Mouse (Mus musculus): ENCODE measurements around the gene Mansc4.

Gene Mansc4

GRCm38 (mm10) chr6:147076878-147077277 is 10.0 kb downstream of the Mansc4 start:
- no peak for DNase-seq (ENCODE audit: low spot score)

GRCm38 (mm10) chr6:147075808-147076387 is 10.9 kb downstream of the Mansc4 start:
- no peak for DNase-seq (ENCODE audit: low spot score)

- DNase-seq (ENCODE audit: low spot score) = no peak
Measured at GRCm38 (mm10) chr6:147064944-147065261, 21.9 kb downstream of the Mansc4 start.

- DNase-seq (ENCODE audit: low spot score) = no peak
Measured at GRCm38 (mm10) chr6:147064226-147064943, 22.4 kb downstream of the Mansc4 start.

GRCm38 (mm10) chr6:147062694-147063093 is 24.1 kb downstream of the Mansc4 start:
- no peak for DNase-seq (ENCODE audit: low spot score)

- DNase-seq (ENCODE audit: low spot score) = no peak
Measured at GRCm38 (mm10) chr6:147062034-147062433, 24.8 kb downstream of the Mansc4 start.

- DNase-seq (ENCODE audit: low spot score) = no peak
Measured at GRCm38 (mm10) chr6:147061630-147062029, 25.2 kb downstream of the Mansc4 start.

- DNase-seq (ENCODE audit: low spot score) = no peak
Measured at GRCm38 (mm10) chr6:147059326-147059725, 27.5 kb downstream of the Mansc4 start.

- no peak for DNase-seq (ENCODE audit: low spot score)
Measured at GRCm38 (mm10) chr6:147055374-147055977, 31.4 kb downstream of the Mansc4 start.

- DNase-seq (ENCODE audit: low spot score) = no peak
Measured at GRCm38 (mm10) chr6:147053785-147054646, 32.8 kb downstream of the Mansc4 start.

- no peak for DNase-seq (ENCODE audit: low spot score)
Measured at GRCm38 (mm10) chr6:147052440-147052839, 34.4 kb downstream of the Mansc4 start.

GRCm38 (mm10) chr6:147051666-147052065 is 35.2 kb downstream of the Mansc4 start:
- no peak for DNase-seq (ENCODE audit: low spot score)

GRCm38 (mm10) chr6:147049239-147049805 is 37.5 kb downstream of the Mansc4 start:
- no peak for DNase-seq (ENCODE audit: low spot score)

GRCm38 (mm10) chr6:147043633-147044032 is 43.2 kb downstream of the Mansc4 start:
- no peak for DNase-seq (ENCODE audit: low spot score)

- peak; percentile 87 for DNase-seq (ENCODE audit: low spot score)
Measured at GRCm38 (mm10) chr6:147042291-147043290, 44.2 kb downstream of the Mansc4 start, which contains the start of gene Mrps35. Mrps35 (plus strand) TSS chr6:147042764.

GRCm38 (mm10) chr6:147032303-147032925 is 54.4 kb downstream of the Mansc4 start, which contains the start of gene Rep15:
Rep15 (plus strand) TSS chr6:147032584.
- DNase-seq (ENCODE audit: low spot score) = no peak

GRCm38 (mm10) chr6:147030096-147030885 is 56.5 kb downstream of the Mansc4 start:
- no peak for DNase-seq (ENCODE audit: low spot score)

GRCm38 (mm10) chr6:147029591-147029990 is 57.2 kb downstream of the Mansc4 start:
- DNase-seq (ENCODE audit: low spot score) = no peak

- DNase-seq (ENCODE audit: low spot score) = no peak
Measured at GRCm38 (mm10) chr6:147028396-147028795, 58.4 kb downstream of the Mansc4 start.

All from lung, postnatal 25 days (tissue).